Mouse (Mus musculus) G1E (cell line): ENCODE results near the gene Cacna1f.

Source experiments
- CTCF ChIP-seq: IDR thresholded peaks from 2 replicates; pipeline ENCODE4 v1.5.1; 2012; ENCODE audit warnings: low read depth, low read length, inconsistent platforms, mixed read lengths
- POLR2AphosphoS5 ChIP-seq: IDR thresholded peaks from 2 replicates; pipeline ENCODE4 v1.6.1; 2012; ENCODE audit warnings: low read depth, low read length, inconsistent platforms; ENCODE audit not compliant: insufficient replicate concordance

- TF ChIP-seq CTCF: no peak
- TF ChIP-seq POLR2AphosphoS5: no peak
Observed at GRCm38 (mm10) chrX:7574885-7575231, 32.0 kb upstream of the Cacna1f start.
